Mouse (Mus musculus) MEL-GATA-1-ER (cell line): ENCODE measurements around the gene Nhsl2.

ENCODE experiments used
- DNase-seq: peaks from one replicate; pipeline ENCODE4 v3.0.0-alpha.2; 2012; ENCODE audit warnings: low read depth; ENCODE audit errors: extremely low read depth

The Nhsl2 gene

DNA sequence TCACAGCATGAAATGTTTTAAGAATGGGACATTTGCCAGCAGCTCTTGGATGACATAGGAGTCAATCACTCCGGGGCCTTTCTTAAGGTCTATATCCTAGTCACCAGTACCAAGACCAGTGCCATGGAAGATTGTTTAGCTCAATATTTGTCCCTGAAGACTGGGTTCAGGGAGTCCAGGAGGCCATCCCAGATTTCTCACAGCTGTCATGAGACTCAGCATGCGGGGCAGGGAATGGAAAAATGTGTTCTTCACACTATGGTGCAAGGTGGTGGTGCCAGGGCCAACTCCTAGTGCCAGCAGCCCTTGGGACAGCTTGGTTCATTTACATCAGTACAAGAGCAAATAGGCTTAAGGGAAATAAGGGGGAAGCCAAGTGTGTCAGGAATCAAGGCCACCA, 131.4 kb downstream of the Nhsl2 start:
- DNase-seq: no peak

- DNase-seq: peak; percentile 26
Observed at GRCm38 (mm10) chrX:101981450-101981849, 132.3 kb downstream of the Nhsl2 start.

GRCm38 (mm10) chrX:101983638-101984037, 134.5 kb downstream of the Nhsl2 start:
- no peak for DNase-seq

DNA sequence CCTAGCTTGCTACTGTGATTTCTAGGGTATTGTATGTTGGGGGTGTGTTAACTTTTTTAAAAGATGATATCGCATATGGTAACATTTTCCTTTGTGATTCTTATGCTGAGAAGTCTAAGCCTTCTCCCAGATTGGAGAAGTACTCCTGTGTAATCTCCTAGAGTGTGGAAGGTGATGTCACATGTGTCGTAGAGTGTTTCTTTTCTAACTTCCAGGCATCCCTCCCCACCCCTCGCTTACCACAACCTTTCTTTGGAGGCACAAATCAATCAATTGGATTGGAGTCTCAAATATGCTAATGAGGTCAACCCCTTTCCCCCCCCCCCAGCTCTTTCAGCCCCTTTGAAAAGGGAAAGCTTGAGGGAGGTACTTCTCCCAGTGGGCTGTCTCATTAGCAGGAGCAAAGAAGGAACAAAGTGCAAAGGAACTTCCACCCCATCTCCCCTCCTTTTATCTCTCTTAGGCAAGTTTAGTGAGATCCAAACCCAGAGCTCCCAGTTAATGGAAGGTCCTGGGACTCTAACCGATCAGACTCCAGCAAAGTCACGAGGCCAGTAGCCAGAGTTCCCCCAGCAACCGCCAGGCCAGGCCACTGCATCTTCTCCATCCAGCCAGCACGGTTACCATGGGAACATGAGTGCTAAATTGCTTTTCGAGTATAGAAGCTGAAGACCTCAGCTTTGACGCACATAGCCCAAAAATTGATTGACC, 137.6 kb downstream of the Nhsl2 start:
- no peak for DNase-seq

GRCm38 (mm10) chrX:101993841-101994571, 144.8 kb downstream of the Nhsl2 start:
- no peak for DNase-seq

DNA sequence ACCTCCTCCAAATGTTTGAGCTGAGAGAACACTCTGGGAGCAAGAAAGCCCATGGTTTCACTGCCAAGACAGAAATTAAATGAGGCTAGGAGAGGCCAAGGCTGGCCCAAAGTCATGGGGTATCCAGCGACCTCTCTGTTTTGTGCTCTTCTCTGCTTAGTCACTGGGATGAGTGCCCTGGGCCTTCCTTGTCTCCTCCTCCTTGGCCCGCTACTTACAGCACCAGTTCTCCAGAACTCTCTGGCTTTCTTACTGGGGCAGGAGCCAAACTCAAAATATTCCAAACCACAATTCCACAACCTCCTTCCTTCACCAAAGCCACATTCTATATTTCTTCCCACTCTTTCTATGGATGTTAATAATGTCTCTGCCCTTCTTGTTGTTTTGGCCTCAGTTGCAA, 147.5 kb downstream of the Nhsl2 start:
- DNase-seq: no peak

DNA sequence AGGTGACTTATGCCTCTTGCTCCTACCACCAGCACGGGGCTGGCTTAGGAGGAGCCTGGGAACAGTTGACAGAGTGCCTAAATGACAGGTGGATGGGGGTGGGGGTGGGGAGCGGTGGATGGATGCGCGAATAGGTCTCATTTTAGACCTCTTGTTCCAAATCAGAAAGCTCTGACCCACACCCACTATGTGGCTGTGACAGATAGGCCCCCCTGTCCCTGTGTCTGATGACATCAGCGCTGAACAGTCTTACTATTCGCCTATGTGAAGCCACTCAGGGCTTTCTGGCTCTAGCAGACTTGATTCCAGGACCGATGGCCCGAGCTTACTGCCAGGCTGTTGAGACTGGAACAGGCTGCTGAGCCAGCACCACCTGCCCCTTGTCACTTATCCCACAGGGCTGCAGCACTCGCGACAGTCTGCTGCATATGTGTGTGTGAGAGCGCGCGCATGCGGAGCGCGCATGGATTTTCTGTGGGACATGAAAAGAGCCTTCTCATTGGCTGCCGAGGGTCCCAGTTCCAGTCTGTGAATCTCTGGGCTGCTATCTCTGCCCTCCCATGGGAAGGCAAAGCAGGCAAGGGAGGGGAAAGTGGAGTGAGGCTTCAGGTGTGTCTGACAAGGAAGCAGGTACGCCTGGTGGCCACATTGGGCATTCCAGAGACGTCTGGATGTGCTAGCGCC, 154.6 kb downstream of the Nhsl2 start:
- no peak for DNase-seq

GRCm38 (mm10) chrX:102004370-102004769, 155.2 kb downstream of the Nhsl2 start:
- no peak for DNase-seq

DNA sequence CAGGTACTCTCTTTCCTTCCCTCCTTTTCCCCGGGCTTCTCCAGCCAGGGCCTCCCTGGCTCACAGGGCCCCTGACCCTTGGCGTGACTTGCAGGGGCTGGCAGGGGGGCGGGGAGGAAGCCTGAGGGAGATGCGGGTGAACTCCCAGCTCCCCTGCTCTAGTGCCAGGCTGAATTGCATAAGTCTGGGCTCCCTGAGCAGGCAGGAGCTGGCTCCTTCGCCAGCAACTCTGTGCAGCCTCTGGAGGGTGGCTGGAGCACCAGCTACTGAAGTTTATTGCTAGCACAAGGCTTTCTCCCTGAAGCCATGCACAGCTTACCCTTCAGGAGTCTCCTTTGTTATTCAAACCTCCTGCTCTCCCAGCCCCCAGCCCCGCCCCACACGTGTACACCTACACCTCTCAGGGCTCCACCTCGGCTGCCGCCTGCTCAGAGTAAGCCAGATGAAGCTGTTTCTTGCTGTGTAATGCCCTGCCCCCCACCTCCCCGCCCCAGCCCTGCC, 156.0 kb downstream of the Nhsl2 start:
- DNase-seq: no peak

GRCm38 (mm10) chrX:102007935-102008334, 158.8 kb downstream of the Nhsl2 start:
- peak; percentile 92 for DNase-seq

- no peak for DNase-seq
Observed at GRCm38 (mm10) chrX:102017213-102017923, 168.2 kb downstream of the Nhsl2 start.

DNA sequence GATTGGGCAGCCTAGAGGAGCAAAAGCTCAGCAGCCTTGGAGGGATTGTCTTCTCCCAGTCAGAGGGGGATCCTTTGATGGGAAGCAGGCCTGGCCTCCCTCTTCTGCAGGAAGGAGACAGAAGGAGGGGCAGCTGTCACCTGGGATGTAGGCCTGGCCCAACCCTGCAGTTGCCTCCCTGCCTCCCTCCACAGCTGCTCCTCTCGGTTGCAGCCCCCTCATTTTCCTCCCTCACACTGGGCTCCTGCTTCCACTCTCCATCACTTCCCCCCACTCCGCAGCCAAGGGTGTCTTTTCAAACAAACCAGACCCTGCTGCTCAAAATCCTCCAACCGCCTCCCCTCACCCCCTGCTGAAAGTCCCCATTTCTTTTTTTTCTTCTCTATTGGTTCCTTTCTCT, 169.7 kb downstream of the Nhsl2 start:
- no peak for DNase-seq

DNA sequence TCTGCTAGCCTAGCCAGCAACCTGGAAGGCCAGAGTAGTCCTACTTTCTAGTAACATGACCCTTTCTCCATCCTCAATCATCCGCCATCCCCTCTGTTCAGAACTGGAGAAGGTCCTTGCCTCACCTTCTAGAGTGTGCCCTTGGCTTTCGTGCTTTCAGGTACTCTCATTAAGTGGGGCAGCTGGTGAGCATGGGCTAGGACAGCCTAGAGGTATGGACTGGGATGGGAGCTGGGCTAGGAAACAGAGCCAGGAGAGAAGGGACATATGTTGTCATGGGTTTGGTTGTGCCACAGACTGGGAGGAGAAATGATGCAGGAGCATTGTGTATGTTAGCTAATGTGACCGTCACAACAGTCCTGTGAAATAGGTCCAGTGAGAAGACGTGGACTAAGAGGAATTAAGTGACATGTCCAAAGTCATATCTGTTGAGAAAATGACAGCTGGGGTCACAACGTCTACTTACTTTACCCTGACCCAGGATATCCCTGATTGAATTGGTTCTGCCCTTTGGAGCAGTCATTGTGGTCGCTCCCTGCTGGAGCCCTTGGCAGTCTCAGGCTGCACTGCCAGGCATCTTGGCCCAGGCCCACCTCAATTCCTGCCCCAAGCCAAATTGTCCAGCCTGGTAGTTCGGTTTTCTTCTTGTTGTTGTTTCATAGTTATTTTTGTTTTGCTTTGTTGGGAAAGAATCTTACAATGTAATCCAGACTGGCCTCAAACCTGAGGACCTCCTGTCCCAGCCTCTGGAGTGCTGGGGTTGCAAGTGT, 170.5 kb downstream of the Nhsl2 start:
- DNase-seq: no peak

GRCm38 (mm10) chrX:102024976-102025375, 175.8 kb downstream of the Nhsl2 start:
- no peak for DNase-seq

DNA sequence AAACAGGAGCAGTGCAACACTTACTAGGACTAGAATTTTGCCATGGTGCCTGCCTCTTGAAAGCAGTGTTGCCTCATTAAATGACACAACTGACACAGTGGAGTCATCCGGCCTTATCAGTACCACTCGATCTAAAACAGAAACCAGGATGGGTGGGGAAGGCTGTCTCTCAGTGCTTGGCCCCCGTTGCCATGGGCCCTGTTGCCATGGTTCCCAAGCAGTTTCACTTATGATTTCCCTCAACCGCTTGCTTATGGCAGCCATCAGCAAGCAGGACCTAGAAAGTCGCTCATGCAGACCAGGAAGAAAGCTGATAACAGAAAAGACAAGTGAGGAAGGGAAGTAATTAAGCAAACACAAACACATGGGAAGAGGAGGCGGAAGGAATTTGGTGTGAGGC, 182.7 kb downstream of the Nhsl2 start:
- peak; percentile 54 for DNase-seq

GRCm38 (mm10) chrX:102032431-102032830, 183.2 kb downstream of the Nhsl2 start:
- no peak for DNase-seq

DNA sequence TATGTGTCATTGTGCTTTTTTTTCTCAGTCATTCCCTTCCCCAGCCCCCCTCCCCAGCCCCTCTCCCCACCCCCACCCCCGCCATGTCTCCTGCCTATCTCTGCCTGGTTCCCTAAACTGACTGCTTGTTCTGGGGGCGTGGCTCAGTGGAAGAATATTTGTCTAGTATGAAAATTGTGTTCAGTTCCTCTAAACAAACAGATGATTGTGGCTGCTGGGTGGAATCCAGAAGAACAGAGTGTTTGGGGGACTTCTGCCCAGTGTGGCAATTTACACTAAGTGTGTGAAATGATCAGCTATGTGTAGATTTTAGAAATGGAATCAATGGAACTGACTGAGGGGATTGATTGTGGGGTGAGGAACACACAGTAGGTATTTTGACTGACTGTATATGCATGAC, 184.4 kb downstream of the Nhsl2 start:
- peak; percentile 60 for DNase-seq

- peak; percentile 38 for DNase-seq
Observed at GRCm38 (mm10) chrX:102035671-102036070, 186.5 kb downstream of the Nhsl2 start.

DNA sequence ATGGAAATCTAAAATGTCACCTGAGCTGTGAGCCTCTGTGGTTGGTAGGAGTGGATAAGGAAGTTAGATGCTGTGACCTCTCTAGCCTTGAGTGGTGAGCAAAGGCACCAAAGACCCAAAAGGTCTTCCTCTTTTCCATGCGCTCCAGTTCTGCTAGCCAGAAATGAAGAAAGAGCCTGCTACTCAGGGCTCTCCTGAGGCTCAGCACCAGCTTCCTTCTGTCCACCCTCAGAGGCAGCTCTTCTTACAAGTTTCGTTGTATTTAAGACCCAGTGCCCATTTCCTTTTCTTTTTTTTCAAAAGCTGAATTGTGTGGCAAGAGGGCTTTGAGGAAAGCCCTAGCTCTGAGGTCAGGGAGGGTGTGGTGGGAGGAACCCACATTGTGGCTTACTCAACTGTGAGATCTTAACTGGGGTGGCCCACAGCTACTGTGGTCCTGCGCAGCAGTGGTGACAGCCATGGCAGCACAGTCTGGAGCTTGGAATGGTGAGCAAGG, 187.7 kb downstream of the Nhsl2 start:
- peak; percentile 68 for DNase-seq

GRCm38 (mm10) chrX:102037506-102037905, 188.3 kb downstream of the Nhsl2 start:
- DNase-seq: no peak

DNA sequence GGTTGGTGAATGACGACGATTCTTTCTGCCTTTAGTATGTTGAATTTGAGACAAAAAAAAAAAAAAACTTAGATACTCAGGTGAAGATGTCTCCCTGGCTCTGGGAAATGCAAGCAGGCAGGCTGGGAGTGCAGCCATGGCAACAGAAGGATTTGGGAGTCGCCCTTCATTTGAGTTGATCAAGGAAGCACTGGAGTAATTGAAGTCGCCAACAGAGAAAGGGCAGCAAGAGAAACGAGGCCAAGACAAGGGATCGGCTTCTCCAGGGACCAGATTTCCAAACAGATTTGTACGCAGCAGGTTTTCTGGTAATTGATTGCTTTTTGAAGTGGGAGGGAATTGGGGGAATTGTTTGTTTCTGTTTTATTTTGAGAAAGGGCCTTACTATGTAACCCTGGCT, 192.4 kb downstream of the Nhsl2 start:
- no peak for DNase-seq
